Mouse (Mus musculus) urinary bladder, postnatal 10 days (tissue): ENCODE results near the gene Nup153.

ENCODE experiments used
- DNase-seq: peaks from one replicate; pipeline ENCODE4 v3.0.0; 2022; ENCODE audit warnings: low spot score

Nup153 gene

DNA sequence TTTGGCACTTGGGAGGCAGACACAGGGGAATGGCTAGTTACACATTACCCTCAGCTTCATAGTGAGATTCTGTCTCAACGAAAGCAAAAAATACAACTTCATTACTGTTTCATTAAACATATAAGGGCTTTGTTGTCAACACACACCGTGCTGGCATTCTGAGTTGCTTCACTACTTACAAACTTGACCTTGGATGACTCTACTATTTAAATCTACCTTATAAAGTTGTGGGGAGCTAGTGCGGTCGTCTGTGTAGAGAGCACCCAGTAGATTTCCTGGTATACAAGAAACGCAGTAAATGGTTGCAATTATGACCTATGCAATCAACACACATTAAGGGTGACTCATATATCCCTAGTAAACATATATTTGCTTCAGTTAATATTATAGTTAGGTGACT lies 671 bp upstream of the Nup153 start:
- no peak for DNase-seq

DNA sequence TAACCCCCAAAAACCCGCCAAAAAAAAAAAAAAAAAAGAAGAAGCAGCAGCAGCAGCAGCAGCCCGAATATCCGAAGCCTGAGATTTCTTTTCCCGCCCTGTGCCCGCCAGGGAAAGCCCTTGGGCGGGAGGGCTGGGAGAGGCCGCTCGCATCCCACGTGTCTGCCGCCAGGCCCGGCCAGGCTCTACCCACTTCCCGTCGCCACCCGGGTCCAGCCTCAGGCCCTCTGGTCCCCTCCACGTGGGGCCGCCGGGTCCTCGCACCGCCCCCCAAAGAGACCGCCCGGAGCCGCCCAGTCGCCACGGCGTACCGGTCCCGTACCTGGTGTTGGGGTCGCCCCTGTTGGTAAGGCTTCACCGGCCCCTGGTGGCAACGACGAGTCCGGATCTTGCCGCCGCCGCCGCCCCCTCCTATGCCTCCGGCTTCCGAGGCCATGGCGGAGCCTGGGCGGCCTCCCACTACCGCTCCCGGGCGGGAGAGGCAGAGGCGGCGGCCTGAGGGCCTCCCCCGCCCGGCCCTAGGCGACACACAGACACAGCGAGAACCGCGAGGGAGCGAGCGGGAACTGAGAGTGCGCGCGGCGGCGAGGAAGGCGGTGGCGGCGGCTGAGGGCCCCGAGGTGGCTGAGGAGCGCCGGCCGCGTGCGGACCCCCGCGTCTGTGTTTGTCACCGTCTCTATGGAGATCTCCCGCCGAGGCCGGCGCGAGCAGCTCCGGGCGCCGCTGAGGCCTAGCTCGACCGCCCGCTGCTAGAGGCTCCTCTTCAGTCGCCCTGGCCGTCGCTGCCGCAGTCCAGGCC lies 503 bp downstream of the Nup153 start:
- peak; percentile 17 for DNase-seq

DNA sequence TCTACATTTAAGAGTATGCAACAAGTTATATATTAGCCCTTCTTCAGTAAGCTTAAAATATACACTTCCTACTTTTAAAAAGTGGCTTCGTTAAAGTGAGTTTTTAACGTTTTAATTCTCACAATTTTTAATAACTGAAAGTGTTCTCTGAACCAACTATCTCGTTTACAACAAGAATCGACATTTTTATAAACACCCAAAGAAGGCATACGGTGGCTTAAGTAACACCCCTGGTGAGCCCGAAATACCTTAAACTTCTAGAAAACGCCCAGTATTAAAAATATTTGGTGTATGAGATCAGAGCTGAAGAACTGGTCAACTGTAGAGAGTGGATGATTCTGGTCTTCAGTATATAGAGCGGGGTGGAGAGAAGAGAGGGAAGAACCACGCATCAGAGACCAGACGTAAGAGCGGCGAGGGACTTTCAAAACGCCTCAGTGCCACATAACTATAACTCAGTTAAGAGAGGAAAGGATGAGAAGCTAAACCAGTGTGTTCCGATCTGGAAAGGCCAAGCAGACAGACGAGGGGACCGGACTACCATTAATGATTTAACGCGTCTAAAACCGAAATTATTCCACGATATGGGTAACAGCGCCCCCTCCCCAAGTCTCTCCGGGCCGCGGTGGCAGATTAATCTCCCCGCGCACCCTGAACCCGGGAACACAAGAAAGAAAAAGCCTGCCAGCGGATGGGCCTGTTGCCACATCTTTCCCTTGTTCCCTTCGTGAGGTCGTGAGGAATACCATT lies 1.3 kb downstream of the Nup153 start:
- no peak for DNase-seq

DNA sequence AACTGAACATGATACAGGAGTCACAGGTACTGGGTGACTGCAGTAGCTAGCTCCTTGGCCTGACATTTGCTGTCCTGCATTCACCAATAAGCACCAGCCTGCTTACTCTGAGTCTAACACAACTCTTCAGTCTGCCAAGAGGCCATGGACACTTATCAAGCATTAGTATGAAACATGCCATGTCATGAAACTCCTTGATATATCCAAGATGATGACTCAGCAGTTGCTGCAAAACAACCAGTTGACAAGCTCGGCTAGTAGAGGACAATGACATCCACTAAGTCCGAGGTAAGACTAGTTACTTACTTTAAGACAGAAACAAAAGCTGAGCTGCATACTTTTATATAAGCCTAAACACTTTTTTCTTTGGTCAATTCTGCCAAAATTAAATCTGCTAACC lies 2.5 kb downstream of the Nup153 start:
- DNase-seq, result no peak

DNA sequence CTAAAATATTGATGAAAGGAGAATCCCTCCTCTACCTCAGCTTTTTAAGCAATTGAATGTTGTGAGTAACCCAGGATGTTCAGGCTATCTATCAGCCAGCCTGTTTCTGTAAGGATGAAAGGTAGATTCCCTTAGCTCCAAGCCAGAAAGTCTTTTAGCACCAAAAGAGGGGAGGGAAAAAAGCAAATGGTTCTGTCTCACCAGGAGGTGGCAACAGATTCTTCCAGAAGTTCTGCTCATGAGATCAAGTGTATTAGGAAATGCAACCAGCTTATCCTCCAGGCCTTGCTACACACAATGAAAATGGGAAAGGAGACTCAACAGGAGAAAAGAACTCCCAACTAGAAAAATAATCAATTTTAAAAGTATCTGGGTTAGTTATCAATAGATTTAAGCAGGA lies 3.4 kb downstream of the Nup153 start:
- no peak for DNase-seq

DNA sequence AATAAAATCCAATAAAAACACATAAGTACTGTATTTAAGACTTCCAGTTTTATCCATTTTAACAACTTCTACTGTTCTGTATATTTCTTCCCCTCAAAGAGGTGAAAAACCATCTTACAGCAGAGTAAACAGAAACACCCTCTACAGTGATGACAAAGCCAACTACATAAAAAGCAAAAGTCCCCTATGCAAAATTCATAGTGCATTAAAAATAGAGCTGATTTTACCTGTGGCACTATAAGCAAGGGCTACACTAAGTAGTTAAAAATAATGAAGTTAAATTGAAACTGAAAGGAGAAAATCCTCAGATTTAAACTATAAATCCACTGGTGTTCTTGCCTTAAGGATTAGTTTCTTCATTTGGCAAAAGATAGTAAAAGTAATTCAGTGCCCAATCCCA lies 6.7 kb downstream of the Nup153 start:
- no peak for DNase-seq

DNA sequence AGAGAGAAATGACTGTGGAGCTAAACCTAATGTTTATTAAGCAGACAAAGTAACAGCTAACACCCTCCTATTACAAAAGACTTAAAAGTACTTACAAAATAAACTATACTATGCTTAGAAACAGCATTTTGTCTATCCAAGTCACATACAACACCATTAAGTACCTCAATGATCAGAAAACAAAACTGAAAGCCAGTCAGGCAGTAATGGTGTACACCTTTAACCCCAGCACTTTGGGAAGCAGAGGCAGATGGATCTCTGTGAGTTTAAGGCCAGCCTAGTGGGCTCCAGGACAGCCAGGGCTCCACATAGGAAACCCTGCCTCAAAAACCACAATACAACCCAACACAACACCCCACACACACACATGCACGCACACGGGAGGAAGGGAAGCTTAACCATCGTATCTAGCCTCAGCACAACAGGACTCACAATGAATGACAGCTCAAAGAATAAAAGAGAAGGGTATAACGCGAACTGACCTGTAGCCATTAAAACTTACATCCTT lies 8.8 kb downstream of the Nup153 start:
- no peak for DNase-seq

DNA sequence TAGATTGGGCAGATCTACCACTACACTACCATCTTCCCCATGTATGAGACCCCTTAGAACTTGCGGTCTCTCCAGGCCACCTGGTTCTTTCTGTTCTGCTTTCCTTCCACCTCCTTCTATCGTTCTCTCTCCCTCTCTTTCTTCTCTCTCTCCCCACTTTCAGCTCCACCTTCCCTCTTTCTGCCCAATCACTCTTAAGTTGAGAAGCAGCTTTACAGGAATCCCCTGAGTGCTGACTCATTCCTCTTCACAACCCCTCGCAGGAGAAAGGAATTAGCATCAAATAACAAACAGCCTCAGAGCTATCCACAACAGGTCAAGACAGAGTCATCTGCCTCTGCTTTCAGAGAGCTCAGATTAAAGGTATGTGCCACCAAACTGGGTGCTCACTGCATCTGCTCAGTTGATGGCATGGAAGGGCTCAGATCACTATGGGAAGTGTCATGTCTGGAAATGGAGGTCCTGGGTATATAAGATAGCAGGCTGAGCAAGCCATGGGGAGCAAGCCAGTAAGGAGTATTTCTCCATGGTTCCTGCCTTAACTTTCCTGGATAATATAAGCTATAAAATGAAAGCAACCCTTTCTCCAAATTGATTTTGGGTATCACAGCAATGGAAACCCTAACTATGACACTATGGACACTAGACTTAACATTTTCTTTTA lies 11.6 kb downstream of the Nup153 start:
- DNase-seq, result no peak

DNA sequence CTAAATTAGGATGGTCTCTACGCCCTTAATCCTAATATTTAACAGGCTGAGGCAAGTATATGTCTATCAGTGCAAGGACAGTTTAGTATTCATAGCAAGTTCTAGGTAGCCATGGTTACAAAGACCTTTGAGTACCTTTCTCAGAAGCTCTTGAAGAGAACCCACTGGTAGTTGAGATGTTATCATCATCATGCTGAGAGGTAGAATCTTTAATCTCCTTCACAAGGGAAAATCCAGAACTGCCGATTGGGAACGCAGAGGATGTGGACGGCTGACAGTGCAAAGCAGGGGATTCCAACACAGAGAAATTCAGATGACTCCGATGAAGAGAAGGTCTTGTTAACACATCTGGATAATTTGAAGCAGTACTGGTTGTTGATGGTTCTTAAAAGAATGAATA lies 14.3 kb downstream of the Nup153 start:
- no peak for DNase-seq

DNA sequence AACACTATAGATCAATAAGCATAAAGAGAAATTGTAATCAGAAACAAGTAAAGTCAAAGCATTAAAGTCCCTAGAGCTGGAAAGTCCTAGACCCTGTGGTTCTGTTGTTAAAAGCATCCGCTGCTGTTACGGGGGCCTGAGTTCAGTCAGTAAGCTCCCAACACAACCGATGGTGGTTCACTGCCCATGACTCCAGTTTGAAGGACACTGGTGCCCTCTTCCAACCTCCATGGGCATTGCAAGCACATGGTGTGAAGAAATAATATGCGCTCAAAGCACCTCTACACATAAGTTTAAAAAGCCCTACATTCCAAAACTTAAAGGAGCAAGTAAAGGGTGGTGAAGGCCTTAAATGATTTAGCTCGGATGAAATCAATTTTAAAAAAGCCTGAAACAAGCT lies 24.6 kb downstream of the Nup153 start:
- no peak for DNase-seq

DNA sequence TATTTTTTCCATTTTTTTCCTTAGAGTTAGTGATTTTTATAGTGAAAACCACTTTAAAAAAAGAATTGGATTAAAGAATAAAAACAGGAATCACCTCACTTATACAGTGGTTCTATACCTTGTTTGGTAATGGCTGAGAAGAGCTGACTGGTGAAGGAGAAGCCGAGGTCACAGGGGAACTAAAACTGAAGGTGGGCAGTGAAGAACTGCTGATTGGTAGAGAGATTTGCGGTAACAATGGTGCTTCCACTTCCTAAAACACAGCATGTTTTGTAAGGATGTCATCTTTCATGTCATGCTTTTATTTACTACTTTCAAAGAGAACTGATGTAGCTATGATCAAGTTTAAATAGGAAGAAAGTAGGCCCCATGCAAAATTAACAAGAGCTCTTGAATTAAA lies 26.3 kb downstream of the Nup153 start:
- DNase-seq, result no peak

DNA sequence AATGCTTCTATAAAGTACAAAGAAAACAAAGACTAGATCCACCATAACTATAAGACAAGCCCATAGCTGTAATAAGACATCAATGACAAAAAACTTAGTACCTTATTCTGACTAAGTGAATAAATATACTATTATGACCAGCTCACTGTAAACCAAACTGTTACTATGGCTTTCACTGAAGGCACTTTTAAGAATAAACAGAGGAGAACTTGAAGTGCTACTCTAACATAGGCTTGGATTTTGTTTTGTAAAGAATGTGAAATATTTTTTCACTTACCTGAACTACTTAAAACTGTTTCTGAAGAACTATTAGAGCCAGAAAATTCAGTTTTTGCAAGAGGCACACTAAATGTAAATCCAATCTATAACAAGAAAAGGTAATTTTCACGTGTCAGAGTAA lies 28.4 kb downstream of the Nup153 start:
- no peak for DNase-seq

DNA sequence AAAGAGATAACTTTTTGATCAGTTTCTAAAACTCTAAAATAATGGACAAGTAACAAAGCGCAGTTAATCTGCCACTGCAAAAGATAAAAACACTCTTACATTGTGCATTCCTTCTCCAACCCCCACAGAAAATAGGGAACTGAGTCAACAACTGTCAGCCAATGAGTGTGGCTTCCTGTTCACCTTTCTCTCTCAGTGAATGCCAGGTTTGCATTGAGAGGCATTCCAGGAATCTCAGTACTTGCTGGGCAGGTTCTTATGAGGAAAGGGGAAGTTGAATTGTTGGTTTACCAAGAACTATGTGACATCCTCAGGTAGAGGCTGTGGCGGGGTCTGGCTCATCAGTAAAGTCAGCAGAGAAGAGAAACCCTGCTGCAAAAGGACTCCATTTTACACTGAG lies 31.0 kb downstream of the Nup153 start:
- no peak for DNase-seq

DNA sequence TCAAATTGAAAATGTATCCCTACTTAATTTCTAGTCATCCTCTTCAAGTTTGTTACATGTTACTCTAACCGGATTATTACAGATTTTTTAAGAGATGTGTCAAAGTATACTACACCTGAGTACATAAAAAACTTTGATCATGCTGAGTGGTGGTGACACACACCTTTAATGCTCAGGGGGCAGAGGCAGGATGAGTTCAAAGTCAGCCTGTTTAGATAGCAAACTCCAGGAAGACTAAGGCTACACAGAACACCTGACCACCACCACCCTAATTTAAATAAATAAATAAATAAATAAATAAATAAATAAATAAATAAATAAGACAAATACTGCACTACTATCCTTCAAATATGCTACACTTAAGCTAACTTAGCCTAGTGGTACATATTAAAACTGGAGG lies 31.8 kb downstream of the Nup153 start:
- DNase-seq, result no peak

DNA sequence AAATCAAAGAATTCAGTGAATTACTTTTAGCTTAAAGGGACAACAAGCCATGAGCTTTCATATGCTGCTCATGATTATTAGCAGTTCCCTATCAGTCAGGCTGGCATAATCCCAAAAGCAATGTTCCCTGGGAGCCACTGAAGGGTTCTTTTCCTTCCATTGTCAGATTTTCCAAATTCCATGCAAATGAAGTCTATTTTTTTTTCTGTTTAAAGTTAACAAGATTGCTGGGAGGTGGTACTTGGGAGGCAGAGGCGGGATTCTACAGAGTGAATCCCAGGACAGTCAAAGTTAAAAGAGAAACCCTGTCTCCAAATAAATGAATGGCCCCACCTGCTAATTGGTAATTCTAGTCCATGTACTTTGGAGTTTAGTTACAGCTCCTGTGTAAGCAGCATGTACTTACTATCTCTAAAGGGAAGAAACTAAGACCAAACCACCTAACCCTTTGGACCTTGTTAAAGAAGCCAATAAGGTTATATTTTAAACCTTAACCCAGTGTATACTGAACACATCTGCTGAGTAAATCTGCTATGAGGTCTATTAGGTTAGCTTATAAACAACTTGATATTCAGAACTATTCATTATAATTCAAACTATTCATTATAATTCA lies 32.3 kb downstream of the Nup153 start:
- DNase-seq, result no peak

DNA sequence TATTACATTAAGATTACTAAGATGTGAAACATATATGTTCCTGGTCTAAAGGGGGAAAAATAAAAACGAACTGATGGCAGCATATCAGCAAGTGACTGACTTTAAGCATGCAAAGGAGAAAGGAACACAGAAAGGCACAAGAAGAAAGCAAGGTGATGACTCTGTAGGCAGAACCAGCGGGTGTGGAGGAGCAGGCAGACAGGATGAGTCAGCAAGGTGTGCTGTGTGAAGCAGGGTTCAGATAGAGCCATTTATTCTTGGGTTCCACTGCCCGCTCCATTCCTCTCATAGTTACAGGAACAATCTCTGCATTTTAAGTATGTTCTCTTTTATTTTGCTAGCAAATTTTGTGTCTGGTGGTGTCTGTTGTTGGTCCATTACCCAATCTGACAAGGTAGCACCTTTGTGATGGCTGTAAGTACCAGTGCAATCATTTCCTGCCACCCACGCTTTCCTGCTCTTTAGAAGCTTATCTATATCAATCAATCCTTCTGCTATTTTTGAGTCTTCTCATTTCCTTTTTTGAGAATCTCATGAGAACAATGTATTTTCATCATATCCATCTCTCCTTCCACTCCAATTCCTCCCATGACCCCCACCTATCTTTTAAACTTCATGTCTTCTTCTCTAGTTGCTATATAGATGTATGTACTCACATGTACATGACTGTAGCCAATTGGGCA lies 37.0 kb downstream of the Nup153 start:
- DNase-seq, result no peak

DNA sequence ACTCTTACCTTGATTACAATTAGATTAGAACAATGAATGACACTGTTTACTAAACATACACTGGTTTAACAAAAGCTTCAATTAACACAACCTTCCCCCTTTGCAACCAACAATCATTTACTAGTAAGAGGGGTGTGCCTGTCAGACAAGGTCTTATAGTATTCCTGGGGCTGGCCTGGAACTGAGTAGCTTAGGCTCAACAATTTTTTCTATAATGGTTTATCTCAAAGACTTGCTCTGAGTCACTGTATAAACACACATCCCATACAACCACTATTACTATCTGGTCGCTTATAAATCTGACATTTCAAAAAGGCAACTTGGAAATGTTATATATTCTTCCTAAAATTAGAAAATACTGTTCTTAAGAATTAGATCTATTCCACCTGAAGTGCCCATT lies 44.4 kb downstream of the Nup153 start:
- no peak for DNase-seq

DNA sequence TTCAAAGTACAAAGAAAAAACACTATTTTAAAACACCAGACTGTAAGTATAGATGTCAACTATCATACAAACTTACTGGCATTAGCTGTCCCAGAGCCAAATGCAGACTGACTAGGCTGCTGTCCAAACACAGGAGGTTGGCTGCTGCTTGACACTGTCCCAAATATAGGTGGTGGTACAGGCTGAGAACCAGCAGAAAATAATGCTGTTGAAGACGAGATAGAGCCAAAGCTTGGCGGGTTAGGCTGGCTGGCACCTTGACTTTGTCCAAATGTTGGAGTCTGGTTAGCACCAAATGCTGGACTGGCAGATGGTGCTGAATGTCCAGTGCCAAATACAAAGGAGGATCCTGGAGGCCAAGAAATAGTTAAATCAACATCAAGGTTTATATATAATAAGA lies 44.8 kb downstream of the Nup153 start:
- DNase-seq, result no peak

DNA sequence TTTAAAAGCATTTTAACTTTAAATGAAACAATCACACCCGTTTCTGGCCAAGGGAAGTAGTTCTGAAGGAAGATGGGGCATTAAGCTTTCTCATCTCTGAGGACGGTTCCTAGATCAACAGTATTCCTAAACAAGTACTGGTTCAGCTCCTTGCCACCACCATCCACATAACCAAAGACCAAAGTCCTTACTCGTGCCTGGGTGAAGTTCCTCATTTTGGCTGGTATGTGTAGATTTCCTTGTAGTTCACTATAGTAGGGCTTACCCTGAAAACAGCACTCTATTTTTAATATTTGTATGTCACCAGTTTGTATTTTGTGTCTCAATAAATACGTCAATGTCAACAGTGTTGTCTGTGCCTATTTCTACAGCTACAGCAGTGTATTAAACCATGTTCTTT lies 50.0 kb downstream of the Nup153 start:
- DNase-seq, result no peak

DNA sequence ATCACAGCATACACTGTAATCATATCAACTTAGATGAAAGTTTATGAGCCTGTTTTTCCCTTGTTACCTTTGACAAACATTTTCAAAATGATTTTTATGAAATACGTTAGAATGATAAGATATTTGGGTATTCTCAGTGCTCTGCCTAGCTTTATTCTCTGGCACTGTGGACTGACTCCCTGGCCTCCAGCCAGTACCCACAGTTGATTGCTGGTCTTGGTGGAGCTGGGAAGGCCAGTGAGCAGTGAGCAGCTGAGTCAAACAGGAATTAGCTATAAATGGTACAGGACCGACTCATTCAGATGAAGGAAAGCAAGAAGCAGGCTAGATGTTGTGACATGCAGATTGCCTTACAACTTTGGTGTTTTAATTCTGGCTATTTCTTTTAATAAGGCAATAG lies 53.1 kb downstream of the Nup153 start:
- no peak for DNase-seq

DNA sequence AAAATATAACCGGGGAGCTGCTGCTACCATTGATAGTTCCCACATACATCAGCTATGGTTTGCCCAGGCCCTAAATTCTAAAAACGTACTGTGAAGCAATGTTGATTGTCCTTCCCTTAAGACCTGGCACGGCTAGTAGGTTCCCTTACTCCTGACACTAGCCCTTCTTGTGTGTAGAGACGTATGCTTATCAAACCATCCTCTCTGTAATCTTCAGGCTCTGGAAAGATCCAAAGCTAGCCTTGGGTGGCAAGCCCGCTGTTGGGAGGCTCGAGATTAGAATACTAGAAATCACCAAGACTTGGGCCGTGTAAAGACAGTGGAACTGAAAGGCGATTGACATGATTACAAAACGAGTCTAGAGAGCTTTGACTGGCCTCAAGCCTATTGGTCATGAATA lies 57.2 kb downstream of the Nup153 start:
- DNase-seq, result no peak
